Mouse (Mus musculus): ENCODE results near the gene Usp53. TPM values are rescaled to one million over a fixed set of nuclear protein-coding genes. Genes with fewer than 3 reads are reported as not detected.

The Usp53 gene
- total and polyA plus RNA-seq, 2 experiments from 2014 or later = 11.9 to 19.2 TPM

- Histone ChIP-seq H3K27me3 (ENCODE audit: insufficient read depth, low read length) (no peaks in the 10 kb centered on the region), H3K9me3 (ENCODE audit: low read length) (no peaks in the 10 kb centered on the region), H3K4me3 (ENCODE audit: low read depth, low read length) (no peak overlapping the region), H3K36me3 (ENCODE audit: insufficient read depth) (no peaks in the 10 kb centered on the region), H3K9ac (no peak overlapping the region), H3K4me2 (ENCODE audit: low read depth) (no peak overlapping the region), H3K27ac (ENCODE audit: low read depth, low read length) (no peak overlapping the region), H3K4me1 (ENCODE audit: insufficient read depth) (no peaks in the 10 kb centered on the region)
- WGBS = 91% methylated on average over 10 of the region's 10 CpGs
- ATAC-seq (no peak), DNase-seq (no peak)
- TF ChIP-seq CTCF (IDR thresholded peaks at IDR 0.05; ENCODE audit: low read depth) = no peak
Observed at GRCm38 (mm10) chr3:123007386-123007785, 23.1 kb upstream of the Usp53 start.

- H3K27ac ChIP-seq (ENCODE audit: low read depth, low read length) = no peak overlapping the region
- H3K9me3 ChIP-seq (ENCODE audit: low read length) = no peaks in the 10 kb centered on the region
- no peak for DNase-seq
- no peaks in the 10 kb centered on the region for H3K27me3 ChIP-seq (ENCODE audit: insufficient read depth, low read length)
- no peak for TF ChIP-seq CTCF (IDR thresholded peaks at IDR 0.05; ENCODE audit: low read depth)
- no peak overlapping the region for H3K4me3 ChIP-seq (ENCODE audit: low read depth, low read length)
- no peak for ATAC-seq
- WGBS = 50% methylated on average over 3 of the region's 3 CpGs
- no peaks in the 10 kb centered on the region for H3K4me1 ChIP-seq (ENCODE audit: insufficient read depth)
- no peaks in the 10 kb centered on the region for H3K36me3 ChIP-seq (ENCODE audit: insufficient read depth)
- H3K9ac ChIP-seq = no peak overlapping the region
- no peak overlapping the region for H3K4me2 ChIP-seq (ENCODE audit: low read depth)
Observed at GRCm38 (mm10) chr3:123001053-123001452, 16.7 kb upstream of the Usp53 start.

- no peak overlapping the region for H3K27ac ChIP-seq (ENCODE audit: low read depth, low read length)
- no peak for TF ChIP-seq CTCF (IDR thresholded peaks at IDR 0.05; ENCODE audit: low read depth)
- H3K4me3 ChIP-seq (ENCODE audit: low read depth, low read length) = no peak overlapping the region
- no peak overlapping the region for H3K4me2 ChIP-seq (ENCODE audit: low read depth)
- H3K9me3 ChIP-seq (ENCODE audit: low read length) = no peaks in the 10 kb centered on the region
- no peaks in the 10 kb centered on the region for H3K4me1 ChIP-seq (ENCODE audit: insufficient read depth)
- DNase-seq = no peak
- H3K9ac ChIP-seq = no peak overlapping the region
- H3K27me3 ChIP-seq (ENCODE audit: insufficient read depth, low read length) = no peaks in the 10 kb centered on the region
- 73% methylated on average over 8 of the region's 8 CpGs for WGBS
- no peaks in the 10 kb centered on the region for H3K36me3 ChIP-seq (ENCODE audit: insufficient read depth)
- no peak for ATAC-seq
Observed at GRCm38 (mm10) chr3:122998511-122998910, 14.2 kb upstream of the Usp53 start.

GRCm38 (mm10) chr3:122996968-122997367 lies 12.7 kb upstream of the Usp53 start:
- Histone ChIP-seq H3K9ac (no peak overlapping the region), H3K27ac (ENCODE audit: low read depth, low read length) (no peak overlapping the region), H3K36me3 (ENCODE audit: insufficient read depth) (no peaks in the 10 kb centered on the region), H3K4me2 (ENCODE audit: low read depth) (no peak overlapping the region), H3K27me3 (ENCODE audit: insufficient read depth, low read length) (no peaks in the 10 kb centered on the region), H3K9me3 (ENCODE audit: low read length) (no peaks in the 10 kb centered on the region), H3K4me3 (ENCODE audit: low read depth, low read length) (no peak overlapping the region), H3K4me1 (ENCODE audit: insufficient read depth) (no peaks in the 10 kb centered on the region)
- ATAC-seq = no peak
- TF ChIP-seq CTCF (IDR thresholded peaks at IDR 0.05; ENCODE audit: low read depth) = no peak
- 76% methylated on average over 1 of the region's 1 CpGs for WGBS
- no peak for DNase-seq

- Histone ChIP-seq H3K27me3 (ENCODE audit: insufficient read depth, low read length) (no peaks in the 10 kb centered on the region), H3K36me3 (ENCODE audit: insufficient read depth) (no peaks in the 10 kb centered on the region), H3K9ac (no peak overlapping the region), H3K4me3 (ENCODE audit: low read depth, low read length) (no peak overlapping the region), H3K27ac (ENCODE audit: low read depth, low read length) (no peak overlapping the region), H3K9me3 (ENCODE audit: low read length) (no peaks in the 10 kb centered on the region), H3K4me2 (ENCODE audit: low read depth) (no peak overlapping the region), H3K4me1 (ENCODE audit: insufficient read depth) (no peaks in the 10 kb centered on the region)
- 91% methylated on average over 11 of the region's 11 CpGs for WGBS
- ATAC-seq (no peak), DNase-seq (no peak)
- TF ChIP-seq CTCF (IDR thresholded peaks at IDR 0.05; ENCODE audit: low read depth) = no peak
Observed at GRCm38 (mm10) chr3:122986906-122987305, 2.6 kb upstream of the Usp53 start.

GRCm38 (mm10) chr3:122986386-122986785 lies 2.1 kb upstream of the Usp53 start:
- Histone ChIP-seq H3K9me3 (ENCODE audit: low read length) (no peaks in the 10 kb centered on the region), H3K9ac (no peak overlapping the region), H3K4me2 (ENCODE audit: low read depth) (no peak overlapping the region), H3K27me3 (ENCODE audit: insufficient read depth, low read length) (no peaks in the 10 kb centered on the region), H3K27ac (ENCODE audit: low read depth, low read length) (no peak overlapping the region), H3K4me3 (ENCODE audit: low read depth, low read length) (no peak overlapping the region), H3K4me1 (ENCODE audit: insufficient read depth) (no peaks in the 10 kb centered on the region), H3K36me3 (ENCODE audit: insufficient read depth) (no peaks in the 10 kb centered on the region)
- TF ChIP-seq CTCF (IDR thresholded peaks at IDR 0.05; ENCODE audit: low read depth) = no peak
- DNase-seq (no peak), ATAC-seq (no peak)
- 78% methylated on average over 1 of the region's 1 CpGs for WGBS

GRCm38 (mm10) chr3:122985183-122985944 lies 1.1 kb upstream of the Usp53 start:
- peak; percentile 26; the same call in 1 of the 2 replicates for TF ChIP-seq CTCF (IDR thresholded peaks at IDR 0.05; ENCODE audit: low read depth)
- H3K9ac ChIP-seq = peak overlapping the region; percentile 95
- peak overlapping the region; percentile 54 for H3K4me2 ChIP-seq (ENCODE audit: low read depth)
- DNase-seq = no peak
- no peaks in the 10 kb centered on the region for H3K9me3 ChIP-seq (ENCODE audit: low read length)
- H3K27ac ChIP-seq (ENCODE audit: low read depth, low read length) = peak overlapping the region; percentile 95
- no peaks in the 10 kb centered on the region for H3K27me3 ChIP-seq (ENCODE audit: insufficient read depth, low read length)
- ATAC-seq = no peak
- H3K4me1 ChIP-seq (ENCODE audit: insufficient read depth) = no peaks in the 10 kb centered on the region
- peak overlapping the region; percentile 96 for H3K4me3 ChIP-seq (ENCODE audit: low read depth, low read length)
- H3K36me3 ChIP-seq (ENCODE audit: insufficient read depth) = no peaks in the 10 kb centered on the region
- 13% methylated on average over 13 of the region's 13 CpGs for WGBS
